10 mouse cellular contexts compared by ENCODE assay signal in genomic region chr17:27106745-27107144, GRCm38 (mm10). TPM values are rescaled to one million over a fixed set of nuclear protein-coding genes. Genes with fewer than 3 reads are reported as not detected.
DNase-seq lines count a peak whose midpoint lies in the region; ATAC-seq and TF ChIP-seq lines count a peak whose summit lies in the region.
"Had no signal": no experiment of that assay in that cellular context is flagged by ENCODE, and none has a peak within 500 bp of the region (broad histone marks: within the 10 kb centered on the region; RNA-seq: fewer than 3 reads in every experiment).

No protein-coding gene starts in this region.

- H3K4me3 ChIP-seq in heart, adult 2 months: no peak overlapping the region
- H3K4me3 ChIP-seq in testis, adult 2 months (ENCODE audit: control insufficient read depth, low read depth, low read length): peak overlapping the region; percentile 67
- H3K4me3 ChIP-seq in limb, embryonic 14.5 days (replicated peaks; ENCODE audit: low read length): no peak overlapping the region
- H3K4me3 ChIP-seq in midbrain, embryonic 10.5 days: no peak overlapping the region
- H3K4me3 ChIP-seq: embryonic facial prominence, embryonic 12.5 days; heart, embryonic 12.5 days had no signal

- peak; percentile 62 for TF ChIP-seq CTCF in heart, adult 2 months (IDR thresholded peaks at IDR 0.05)
- peak; percentile 16; the same call in 1 of the 2 replicates for TF ChIP-seq CTCF in testis, adult 2 months (IDR thresholded peaks at IDR 0.05; ENCODE audit: control insufficient read depth, insufficient read depth, insufficient replicate concordance, low read depth, low read length)

- no peaks in the 10 kb centered on the region for H3K36me3 ChIP-seq in heart, adult 2 months (ENCODE audit: control insufficient read depth, insufficient read depth, low read length)
- no peaks in the 10 kb centered on the region for H3K36me3 ChIP-seq in testis, adult 2 months (ENCODE audit: control insufficient read depth, insufficient read depth, low read length)
- H3K36me3 ChIP-seq in limb, embryonic 14.5 days (ENCODE audit: control insufficient read depth, insufficient read depth, low read length): peaks cover 11% of the 10 kb centered on the region; the same call in 1 of the 2 replicates
- no peaks in the 10 kb centered on the region for H3K36me3 ChIP-seq in midbrain, embryonic 10.5 days

- TF ChIP-seq POLR2A in heart, adult 2 months (IDR thresholded peaks at IDR 0.05; ENCODE audit: insufficient read depth, low read depth, low read length): no peak
- no peak for TF ChIP-seq POLR2A in testis, adult 2 months (IDR thresholded peaks at IDR 0.05; ENCODE audit: control insufficient read depth, low read depth, low read length)
- TF ChIP-seq POLR2A in limb, embryonic 14.5 days (IDR thresholded peaks at IDR 0.05; ENCODE audit: borderline replicate concordance, extremely low read depth, insufficient read depth, insufficient read length): no peak

- no peak overlapping the region for H3K27ac ChIP-seq in heart, adult 2 months
- no peak overlapping the region for H3K27ac ChIP-seq in testis, adult 2 months (ENCODE audit: control insufficient read depth, insufficient read depth, low read depth, low read length)
- H3K27ac ChIP-seq in limb, embryonic 14.5 days (replicated peaks; ENCODE audit: low read depth, low read length): no peak overlapping the region
- H3K27ac ChIP-seq in midbrain, embryonic 10.5 days (replicated peaks): no peak overlapping the region
- H3K27ac ChIP-seq: embryonic facial prominence, embryonic 12.5 days had no signal

- H3K4me2 ChIP-seq in limb, embryonic 14.5 days (replicated peaks; ENCODE audit: low read depth, low read length, severe bottlenecking): no peak overlapping the region
- H3K4me2 ChIP-seq: embryonic facial prominence, embryonic 12.5 days; heart, embryonic 12.5 days had no signal

- 85% methylated on average over 9 of the region's 9 CpGs for WGBS in heart, adult 2 months
- WGBS in limb, embryonic 14.5 days: 88% methylated on average over 9 of the region's 9 CpGs
- WGBS in midbrain, embryonic 10.5 days: 87% methylated on average over 9 of the region's 9 CpGs

- no peak for TF ChIP-seq EP300 in heart, adult 2 months (IDR thresholded peaks at IDR 0.05; ENCODE audit: insufficient read depth, low read depth, low read length)

- no peak for DNase-seq in heart, adult 2 months
- DNase-seq in heart, postnatal 36 days: no peak
- no peak for DNase-seq in testis, postnatal 10 days (ENCODE audit: low spot score)
- DNase-seq in limb, embryonic 14.5 days (ENCODE audit: low spot score): peak; percentile 32
- DNase-seq in adrenal gland, postnatal 4 days (ENCODE audit: low spot score in 2 of 2): no peak
- DNase-seq in midbrain, embryonic 10.5 days (ENCODE audit: low spot score): no peak

- no peak for ATAC-seq in limb, embryonic 14.5 days (ENCODE audit: low FRiP score, low read depth)
- ATAC-seq in frontal cortex, adult (ENCODE audit: low TSS enrichment): no peak

- H3K4me1 ChIP-seq in heart, adult 2 months (ENCODE audit: control insufficient read depth, insufficient read depth, low read length): no peaks in the 10 kb centered on the region
- peaks cover 2% of the 10 kb centered on the region for H3K4me1 ChIP-seq in testis, adult 2 months (ENCODE audit: control insufficient read depth, insufficient read depth, low read length)
- no peaks in the 10 kb centered on the region for H3K4me1 ChIP-seq in limb, embryonic 14.5 days (ENCODE audit: control insufficient read depth, insufficient read depth, low read length)
- peaks cover 29% of the 10 kb centered on the region for H3K4me1 ChIP-seq in midbrain, embryonic 10.5 days
- H3K4me1 ChIP-seq: embryonic facial prominence, embryonic 12.5 days; heart, embryonic 12.5 days had no signal

- no peaks in the 10 kb centered on the region for H3K79me2 ChIP-seq in heart, adult 2 months (replicated peaks; ENCODE audit: control insufficient read depth, insufficient read depth, low read length)

- no peaks in the 10 kb centered on the region for H3K9me3 ChIP-seq in limb, embryonic 14.5 days (ENCODE audit: control insufficient read depth, low read length)
- H3K9me3 ChIP-seq in midbrain, embryonic 10.5 days (replicated peaks): no peaks in the 10 kb centered on the region
- H3K9me3 ChIP-seq: embryonic facial prominence, embryonic 12.5 days; heart, embryonic 12.5 days had no signal

- no peaks in the 10 kb centered on the region for H3K27me3 ChIP-seq in heart, adult 2 months (ENCODE audit: control insufficient read depth, insufficient read depth, low read length)
- no peaks in the 10 kb centered on the region for H3K27me3 ChIP-seq in testis, adult 2 months (ENCODE audit: control insufficient read depth, insufficient read depth, low read length)
- no peaks in the 10 kb centered on the region for H3K27me3 ChIP-seq in limb, embryonic 14.5 days (ENCODE audit: control insufficient read depth, insufficient read depth, low read length)
- H3K27me3 ChIP-seq in midbrain, embryonic 10.5 days (ENCODE audit: low read depth, poor library complexity, severe bottlenecking): no peaks in the 10 kb centered on the region
- H3K27me3 ChIP-seq: embryonic facial prominence, embryonic 12.5 days; heart, embryonic 12.5 days had no signal

- H3K9ac ChIP-seq in heart, adult 2 months (ENCODE audit: low read depth, low read length): no peak overlapping the region
- no peak overlapping the region for H3K9ac ChIP-seq in limb, embryonic 14.5 days (ENCODE audit: low read depth, low read length, severe bottlenecking)
- H3K9ac ChIP-seq: embryonic facial prominence, embryonic 12.5 days; heart, embryonic 12.5 days had no signal

- intact Hi-C loops in heart, adult 2 months (cut with DNase I): no loop called here
- intact Hi-C loops in heart, postnatal 36 days (cut with DNase I): no loop called here

RNA-seq across cellular contexts. Expression of gene Uqcc2, which starts 27.0 kb away (rescaled TPM):
- 100 to 1,000 TPM; 296 to 343 TPM for total RNA-seq in heart, adult 2 months (2021)
- polyA plus RNA-seq in heart, adult 2 months (2012; rRNA removed): 288 and 395 TPM in 2 replicates
- 100 to 1,000 TPM; 291 to 337 TPM for total RNA-seq in heart, postnatal 36 days (2021)
- polyA plus RNA-seq in testis, adult 2 months (2012; rRNA removed): 1,024 and 1,028 TPM in 2 replicates
- 233 and 255 TPM in 2 replicates for polyA plus RNA-seq in limb, embryonic 14.5 days (2012; rRNA removed)
- 308 and 343 TPM in 2 replicates for polyA plus RNA-seq in limb, embryonic 14.5 days (2014; fragmentation: Nextera tagmentation; extraction: Ambion mirVana)
- 100 to 1,000 TPM; 128 to 138 TPM for total RNA-seq in adrenal gland, postnatal 4 days (2021)
- polyA plus RNA-seq in midbrain, embryonic 10.5 days (2016; fragmentation: Nextera tagmentation; extraction: Ambion mirVana): 404 and 411 TPM in 2 replicates

RNA-seq across cellular contexts. Expression of gene Itpr3, which starts 49.6 kb away (rescaled TPM):
- 1 to 10 TPM; 4.6 to 6.2 TPM for total RNA-seq in heart, adult 2 months (2021)
- 3.4 and 6.7 TPM in 2 replicates for polyA plus RNA-seq in heart, adult 2 months (2012; rRNA removed)
- total RNA-seq in heart, postnatal 36 days (2021): 1 to 10 TPM; 5.3 to 6.7 TPM
- 32.7 and 34.2 TPM in 2 replicates for polyA plus RNA-seq in testis, adult 2 months (2012; rRNA removed)
- polyA plus RNA-seq in limb, embryonic 14.5 days (2012; rRNA removed): 12.4 and 13.9 TPM in 2 replicates
- 5.1 and 5.6 TPM in 2 replicates for polyA plus RNA-seq in limb, embryonic 14.5 days (2014; fragmentation: Nextera tagmentation; extraction: Ambion mirVana)
- 10 to 100 TPM; 13.6 to 19.4 TPM for total RNA-seq in adrenal gland, postnatal 4 days (2021)
- polyA plus RNA-seq in midbrain, embryonic 10.5 days (2016; fragmentation: Nextera tagmentation; extraction: Ambion mirVana): 1.0 and 1.3 TPM in 2 replicates
